23 mouse cellular contexts compared by ENCODE assay signal in the genomic region with DNA sequence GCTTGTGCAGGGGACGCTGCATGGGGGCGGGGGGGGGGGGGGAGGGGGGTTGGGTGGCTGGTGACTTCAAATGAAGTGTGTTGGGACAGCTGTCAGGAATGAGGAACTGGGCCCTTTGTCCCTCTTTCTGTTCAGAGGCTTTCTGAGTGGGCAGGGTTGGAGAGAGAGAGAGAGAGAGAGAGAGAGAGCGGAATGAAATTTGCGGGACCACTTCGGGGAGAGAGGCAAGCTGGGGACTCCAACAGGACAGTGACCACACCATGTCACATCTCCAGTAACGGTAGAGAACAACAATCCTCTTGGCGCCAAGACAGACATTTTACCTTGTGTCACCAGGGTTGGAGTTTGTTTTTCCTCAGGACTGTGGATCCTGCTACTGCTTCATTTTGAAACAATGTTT. TPM values are rescaled to one million over a fixed set of nuclear protein-coding genes. Genes with fewer than 3 reads are reported as not detected.
DNase-seq lines count a peak whose midpoint lies in the region; ATAC-seq and TF ChIP-seq lines count a peak whose summit lies in the region.
"Had no signal": no experiment of that assay in that cellular context is flagged by ENCODE, and none has a peak within 500 bp of the region (broad histone marks: within the 10 kb centered on the region; RNA-seq: fewer than 3 reads in every experiment).

No protein-coding gene starts in this region.

- peak; percentile 49 for DNase-seq in heart, adult 11 months
- no peak for DNase-seq in heart, adult 2 months
- DNase-seq in testis, postnatal 10 days (ENCODE audit: low spot score): peak; percentile 37
- DNase-seq in testis, postnatal 14 days (ENCODE audit: low spot score): no peak
- peak; percentile 45 for DNase-seq in CH12.LX (ENCODE audit: extremely low read depth)
- DNase-seq in frontal cortex, adult 2 months (ENCODE audit: extremely low spot score in 1 of 2, low spot score in 1 of 2): no peak
- DNase-seq: adrenal gland, adult 2 months; adrenal gland, postnatal 36 days; cerebellum, adult 18-20 months; cerebellum, adult 9-10 months; cerebellum, postnatal 14 days; gastrocnemius, postnatal 14 days had no signal

- no peak overlapping the region for H3K4me3 ChIP-seq in heart, adult 2 months
- no peak overlapping the region for H3K4me3 ChIP-seq in CH12.LX (replicated peaks in 1 of 3; ENCODE audit: low read depth in 2 of 3, low read length in 2 of 3, poor library complexity in 1 of 3)
- H3K4me3 ChIP-seq: embryonic facial prominence, embryonic 12.5 days; embryonic facial prominence, embryonic 15.5 days; forebrain, embryonic 15.5 days; hindbrain, embryonic 12.5 days; hindbrain, embryonic 15.5 days had no signal

- in situ Hi-C loops in CH12.LX (cut with MboI; ENCODE audit: low pct_ligation_motif_present, low pct_unique_long_range_greater_than_20kb, low sequenced_read_pairs): no loop called here

- TF ChIP-seq RAD21 in CH12.LX (IDR thresholded peaks at IDR 0.05; ENCODE audit: low read depth, low read length): no peak

- no peaks in the 10 kb centered on the region for H3K9me3 ChIP-seq in CH12.LX (replicated peaks; ENCODE audit: low read length)
- H3K9me3 ChIP-seq: embryonic facial prominence, embryonic 12.5 days; embryonic facial prominence, embryonic 15.5 days; forebrain, embryonic 15.5 days; G1E; hindbrain, embryonic 12.5 days; hindbrain, embryonic 15.5 days had no signal

- no peaks in the 10 kb centered on the region for H3K79me2 ChIP-seq in heart, adult 2 months (replicated peaks; ENCODE audit: control insufficient read depth, insufficient read depth, low read length)
- H3K79me2 ChIP-seq in CH12.LX (replicated peaks; ENCODE audit: control insufficient read depth, extremely low read depth, insufficient read depth, poor library complexity, severe bottlenecking): peaks cover 29% of the 10 kb centered on the region

- TF ChIP-seq CTCF in heart, adult 2 months (IDR thresholded peaks at IDR 0.05): no peak
- no peak for TF ChIP-seq CTCF in CH12.LX (conservative IDR thresholded peaks at IDR 0.05 in 1 of 2, IDR thresholded peaks at IDR 0.05 in 1 of 2; ENCODE audit: low read depth in 2 of 2, low read length in 2 of 2)

- no peak overlapping the region for H3K27ac ChIP-seq in heart, adult 2 months
- H3K27ac ChIP-seq in CH12.LX (ENCODE audit: insufficient read depth, low read depth): peak overlapping the region; percentile 90
- H3K27ac ChIP-seq: embryonic facial prominence, embryonic 12.5 days; embryonic facial prominence, embryonic 15.5 days; forebrain, embryonic 15.5 days; hindbrain, embryonic 12.5 days; hindbrain, embryonic 15.5 days had no signal

- no peak for TF ChIP-seq EP300 in heart, adult 2 months (IDR thresholded peaks at IDR 0.05; ENCODE audit: insufficient read depth, low read depth, low read length)
- peak; percentile 64; the same call in 1 of the 2 replicates for TF ChIP-seq EP300 in CH12.LX (IDR thresholded peaks at IDR 0.05; ENCODE audit: low read length)

- no peak for TF ChIP-seq POLR2A in heart, adult 2 months (IDR thresholded peaks at IDR 0.05; ENCODE audit: insufficient read depth, low read depth, low read length)
- TF ChIP-seq POLR2A in CH12.LX (IDR thresholded peaks at IDR 0.05; ENCODE audit: low read depth, low read length): no peak; the same call in 1 of the 2 replicates

- H3K9ac ChIP-seq in heart, adult 2 months (ENCODE audit: low read depth, low read length): no peak overlapping the region
- 0 out of 2 replicates have a peak overlapping the region, but pooled peaks have one; percentile 7 for H3K9ac ChIP-seq in CH12.LX (ENCODE audit: insufficient read depth, low read depth)
- H3K9ac ChIP-seq: embryonic facial prominence, embryonic 12.5 days; embryonic facial prominence, embryonic 15.5 days; forebrain, embryonic 15.5 days; hindbrain, embryonic 12.5 days; hindbrain, embryonic 15.5 days had no signal

- intact Hi-C loops in heart, adult 2 months (cut with DNase I): no loop called here

- no peaks in the 10 kb centered on the region for H3K4me1 ChIP-seq in heart, adult 2 months (ENCODE audit: control insufficient read depth, insufficient read depth, low read length)
- peaks cover 20 to 53% of the 10 kb centered on the region in 2 experiments for H3K4me1 ChIP-seq in CH12.LX (ENCODE audit: control insufficient read depth in 1 of 2, insufficient read depth in 2 of 2)
- H3K4me1 ChIP-seq: embryonic facial prominence, embryonic 12.5 days; embryonic facial prominence, embryonic 15.5 days; forebrain, embryonic 15.5 days; hindbrain, embryonic 12.5 days had no signal

- WGBS in heart, adult 2 months: 35% methylated on average over 7 of the region's 7 CpGs

- peak; percentile 47 for ATAC-seq in granulocyte monocyte progenitor cell, adult 5-6 weeks (replicated peaks; ENCODE audit: poor library complexity, severe bottlenecking)
- ATAC-seq: CD4-positive, CD25-positive, alpha-beta regulatory T cell, adult 4 months; forebrain, embryonic 15.5 days; intestine, postnatal 0 days; Patski had no signal

- dilution Hi-C loops in CH12.LX (cut with MboI; ENCODE audit: extremely low pct_ligation_motif_present, extremely low pct_unique_long_range_greater_than_20kb, low sequenced_read_pairs): no loop called here

- 0 out of 2 replicates have a peak overlapping the region, but pooled peaks have one; percentile 46 for H3K4me2 ChIP-seq in CH12.LX (ENCODE audit: insufficient read depth, low read depth, poor library complexity, severe bottlenecking)
- H3K4me2 ChIP-seq: embryonic facial prominence, embryonic 12.5 days; embryonic facial prominence, embryonic 15.5 days; forebrain, embryonic 15.5 days; heart, embryonic 11.5 days; hindbrain, embryonic 12.5 days; hindbrain, embryonic 15.5 days had no signal

- H3K36me3 ChIP-seq in heart, adult 2 months (ENCODE audit: control insufficient read depth, insufficient read depth, low read length): no peaks in the 10 kb centered on the region
- H3K36me3 ChIP-seq in CH12.LX (replicated peaks in 1 of 2; ENCODE audit: control insufficient read depth in 1 of 2, insufficient read depth in 1 of 2, low read length in 1 of 2): peaks cover 45 to 49% of the 10 kb centered on the region in 2 experiments
- H3K36me3 ChIP-seq: embryonic facial prominence, embryonic 12.5 days; embryonic facial prominence, embryonic 15.5 days; forebrain, embryonic 15.5 days; G1E; hindbrain, embryonic 12.5 days; hindbrain, embryonic 15.5 days had no signal

- no peaks in the 10 kb centered on the region for H3K27me3 ChIP-seq in heart, adult 2 months (ENCODE audit: control insufficient read depth, insufficient read depth, low read length)
- H3K27me3 ChIP-seq in CH12.LX (replicated peaks): no peaks in the 10 kb centered on the region
- H3K27me3 ChIP-seq: embryonic facial prominence, embryonic 12.5 days; embryonic facial prominence, embryonic 15.5 days; forebrain, embryonic 15.5 days; hindbrain, embryonic 12.5 days; hindbrain, embryonic 15.5 days; Patski had no signal

TF ChIP-seq in CH12.LX, 34 proteins besides CTCF, POLR2A, EP300 and RAD21:
- TF ChIP-seq PAX5 (IDR thresholded peaks at IDR 0.05; ENCODE audit: low read length) (no peak), MAFK (IDR thresholded peaks at IDR 0.05; ENCODE audit: insufficient replicate concordance, low read length) (no peak), ZNF384 (IDR thresholded peaks at IDR 0.05; ENCODE audit: low read depth, low read length) (no peak), ZMIZ1 (IDR thresholded peaks at IDR 0.05; ENCODE audit: low read depth, low read length) (no peak), E2F4 (IDR thresholded peaks at IDR 0.05; ENCODE audit: insufficient replicate concordance, low read depth, low read length) (no peak), SIN3A (IDR thresholded peaks at IDR 0.05; ENCODE audit: low read length) (peak; percentile 39; the same call in 1 of the 2 replicates), IRF4 (IDR thresholded peaks at IDR 0.05; ENCODE audit: low read depth, low read length) (peak; percentile 67), MXI1 (IDR thresholded peaks at IDR 0.05; ENCODE audit: low read depth, low read length) (no peak; the same call in 1 of the 2 replicates), CHD2 (IDR thresholded peaks at IDR 0.05; ENCODE audit: low read length) (0 out of 2 replicates have a peak, but pooled peaks have one; percentile 38), MYC (IDR thresholded peaks at IDR 0.05; ENCODE audit: low read depth, low read length) (no peak), NELFE (IDR thresholded peaks at IDR 0.05; ENCODE audit: low read depth, low read length) (no peak), POLR2AphosphoS2 (IDR thresholded peaks at IDR 0.05; ENCODE audit: low read depth, low read length) (no peak; the same call in 1 of the 2 replicates), USF2 (conservative IDR thresholded peaks at IDR 0.05; ENCODE audit: low read depth, low read length) (no peak), MEF2A (IDR thresholded peaks at IDR 0.05; ENCODE audit: borderline replicate concordance, low read depth, low read length) (no peak), UBTF (IDR thresholded peaks at IDR 0.05; ENCODE audit: low read depth, low read length) (no peak), MAX (IDR thresholded peaks at IDR 0.05; ENCODE audit: low read length) (no peak), SMC3 (IDR thresholded peaks at IDR 0.05; ENCODE audit: low read depth, low read length) (no peak; the same call in 1 of the 2 replicates), GABPA (IDR thresholded peaks at IDR 0.05; ENCODE audit: insufficient replicate concordance, low read depth, low read length) (no peak), USF1 (IDR thresholded peaks at IDR 0.05; ENCODE audit: low read depth, low read length) (no peak), NRF1 (IDR thresholded peaks at IDR 0.05; ENCODE audit: low read depth, low read length) (no peak), HCFC1 (IDR thresholded peaks at IDR 0.05; ENCODE audit: low read depth, low read length) (no peak), MAZ (IDR thresholded peaks at IDR 0.05; ENCODE audit: low read depth, low read length) (no peak), TCF12 (IDR thresholded peaks at IDR 0.05; ENCODE audit: low read depth, low read length) (no peak)

RNA-seq across cellular contexts. Expression of gene Klhdc4, which starts 15.4 kb away (rescaled TPM):
- total RNA-seq in heart, adult 2 months (2021): 10 to 100 TPM; 11.2 to 12.6 TPM
- polyA plus RNA-seq in heart, adult 2 months (2012; rRNA removed): 9.6 and 11.0 TPM in 2 replicates
- total RNA-seq in CH12.LX (2012; rRNA removed) (54.3 and 66.9 TPM in 2 replicates), CH12.LX (2014; rRNA removed) (35.5 and 42.4 TPM in 2 replicates)
- 51.5 and 69.7 TPM in 2 replicates for polyA plus RNA-seq in CH12.LX (2012; ENCODE audit: insufficient read length, low read depth)
- total RNA-seq in granulocyte monocyte progenitor cell, adult 5-6 weeks (2014; fragmentation: Nextera tagmentation): 41.4 and 44.4 TPM in 2 replicates
- 29.6 and 35.0 TPM in 2 replicates for total RNA-seq in granulocyte monocyte progenitor cell, adult 5-6 weeks (2017)
- 44.5 and 50.3 TPM in 2 replicates for polyA plus RNA-seq in frontal cortex, adult 2 months (2012; rRNA removed)

Comparison
In these comparisons a context has a peak if more than half of its experiments do, and no peak if none do; other contexts are left out.
1. DNase-seq: peak in heart, adult 11 months (single experiment), testis, postnatal 10 days (single experiment) and CH12.LX (single experiment); none in heart, adult 2 months (0 of 2), testis, postnatal 14 days (single experiment) and frontal cortex, adult 2 months (0 of 2).